Mouse (Mus musculus) heart, adult 2 months (tissue): ENCODE measurements around the gene Gadd45gip1. TPM values are rescaled to one million over a fixed set of nuclear protein-coding genes. Genes with fewer than 3 reads are reported as not detected.

Source experiments
- DNase-seq, 2 experiments: peaks; one replicate each; pipeline ENCODE4 v3.0.0; 2021
- H3K27ac ChIP-seq: fragments of 200-600 bp; 2 replicates; pipeline ENCODE4 v1.8.1; 2022
- H3K27me3 ChIP-seq: fragments of 200-500 bp; 2 replicates; pipeline ENCODE4 v1.6.1; 2012; ENCODE audit warnings: mild to moderate bottlenecking, low read length, inconsistent platforms, mixed read lengths; ENCODE audit not compliant: control insufficient read depth, insufficient read depth
- H3K36me3 ChIP-seq: fragments of 200-500 bp; 2 replicates; pipeline ENCODE4 v1.6.1; 2012; ENCODE audit warnings: low read length, inconsistent platforms; ENCODE audit not compliant: control insufficient read depth, insufficient read depth
- H3K4me1 ChIP-seq: fragments of 200-500 bp; 2 replicates; pipeline ENCODE4 v1.6.1; 2011; ENCODE audit warnings: low read length; ENCODE audit not compliant: control insufficient read depth, insufficient read depth
- H3K4me3 ChIP-seq: fragments of 200-600 bp; 2 replicates; pipeline ENCODE4 v1.8.1; 2022
- H3K79me2 ChIP-seq: fragments of 200-500 bp; replicated peaks from 2 replicates; pipeline ENCODE4 v1.6.1; 2012; ENCODE audit warnings: mild to moderate bottlenecking, inconsistent platforms, low read length, moderate library complexity, mixed read lengths; ENCODE audit not compliant: control insufficient read depth, insufficient read depth
- H3K9ac ChIP-seq: fragments of 200-500 bp; 2 replicates; pipeline ENCODE4 v1.6.1; 2012; ENCODE audit warnings: low read depth, mild to moderate bottlenecking, control low read depth, inconsistent platforms, low read length, mixed read lengths
- CTCF ChIP-seq: fragments of 200-600 bp; IDR thresholded peaks from 2 replicates; pipeline ENCODE4 v1.8.1; 2022; ENCODE audit warnings: antibody characterized with exemption, mild to moderate bottlenecking, moderate library complexity
- EP300 ChIP-seq: fragments of 200-500 bp; IDR thresholded peaks from 2 replicates; pipeline ENCODE4 v1.6.1; 2011; ENCODE audit warnings: low read depth, low read length, control low read depth; ENCODE audit not compliant: insufficient read depth
- POLR2A ChIP-seq: fragments of 200-500 bp; IDR thresholded peaks from 2 replicates; pipeline ENCODE4 v1.6.1; 2011; ENCODE audit warnings: mild to moderate bottlenecking, low read depth, low read length, control low read depth; ENCODE audit not compliant: insufficient read depth
- WGBS: fragments of 180-500 bp; shearing (Covaris S2); methylation state at CpG from one replicate; pipeline ENCODE4 v1.1.7; 2018; 5-methylcytosine and 5-hydroxymethylcytosine counted together
- intact Hi-C: fragments of 180-260 bp; cut with DNase I; formaldehyde crosslinking; loops from one replicate; pipeline ENCODE4 v1.15.1; 2025
- microRNA-seq, 2 experiments: library from miRNA; unstranded; fragments of <30 nt; microRNA quantifications; one replicate each; pipeline ENCODE4 v1.2.0; 2021
- polyA plus RNA-seq: library from polyadenylated mRNA; depleted of rRNA; stranded (reverse); fragments of >200 nt; gene quantifications from 2 replicates; pipeline ENCODE4 v1.2.3, GENCODE M21; 2012; rRNA removed
- total RNA-seq, 2 experiments: library from RNA; stranded (reverse); gene quantifications; 2 replicates each; pipeline ENCODE4 v1.2.3; 2021

The Gadd45gip1 gene
- total and polyA plus RNA-seq, 3 experiments = 21.2 to 29.7 (median 27.4) TPM

GRCm38 (mm10) chr8:84878915-84879314, 47.6 kb downstream of the Gadd45gip1 start:
- no peaks in the 10 kb centered on the region for H3K36me3 ChIP-seq
- 90% methylated on average over 1 of the region's 1 CpGs for WGBS
- H3K27me3 ChIP-seq = no peaks in the 10 kb centered on the region
- no peaks in the 10 kb centered on the region for H3K79me2 ChIP-seq
- no peaks in the 10 kb centered on the region for H3K4me1 ChIP-seq
- H3K27ac ChIP-seq = no peak overlapping the region
- no peak overlapping the region for H3K4me3 ChIP-seq
- intact Hi-C loops = no loop called here
- H3K9ac ChIP-seq = no peak overlapping the region
- TF ChIP-seq EP300 = no peak
- DNase-seq = no peak

GRCm38 (mm10) chr8:84884728-84885127, 53.4 kb downstream of the Gadd45gip1 start:
- TF ChIP-seq POLR2A (no peak), EP300 (no peak), CTCF (no peak)
- H3K36me3 ChIP-seq = no peaks in the 10 kb centered on the region; the same call in 1 of the 2 replicates
- intact Hi-C loops = no loop called here
- no peak overlapping the region for H3K4me3 ChIP-seq
- H3K79me2 ChIP-seq = no peaks in the 10 kb centered on the region
- H3K27ac ChIP-seq = no peak overlapping the region
- no peaks in the 10 kb centered on the region for H3K27me3 ChIP-seq
- WGBS = 80% methylated on average over 4 of the region's 4 CpGs
- no peak overlapping the region for H3K9ac ChIP-seq
- no peak for DNase-seq
- no peaks in the 10 kb centered on the region for H3K4me1 ChIP-seq

Small RNA genes within 50 kb of the gene (microRNA-seq; reads per million reads assigned to microRNA genes)
- 3.5 to 5.0 reads per million in 2 experiments for gene Mir7069

Other genes starting within 250 kb of the Gadd45gip1 start
- gene Ier2, start 168.7 kb upstream of the Gadd45gip1 start, total RNA-seq = 10 to 100 TPM; 11.8 to 13.0 TPM
- 6.8 and 8.1 TPM in 2 replicates for gene Ier2, start 168.7 kb upstream of the Gadd45gip1 start, polyA plus RNA-seq
- 10 to 100 TPM; 32.0 to 37.4 TPM for gene Trmt1, start 145.2 kb upstream of the Gadd45gip1 start, total RNA-seq
- gene Trmt1, start 145.2 kb upstream of the Gadd45gip1 start, polyA plus RNA-seq = 39.9 and 50.8 TPM in 2 replicates
- gene Nacc1, start 143.7 kb upstream of the Gadd45gip1 start, total RNA-seq = 10 to 100 TPM; 30.5 to 31.0 TPM
- 45.3 and 50.5 TPM in 2 replicates for gene Nacc1, start 143.7 kb upstream of the Gadd45gip1 start, polyA plus RNA-seq
- gene Lyl1, start 130.1 kb upstream of the Gadd45gip1 start, total RNA-seq = 1 to 10 TPM; 3.0 to 3.7 TPM
- 4.0 and 7.7 TPM in 2 replicates for gene Lyl1, start 130.1 kb upstream of the Gadd45gip1 start, polyA plus RNA-seq
- gene G430095P16Rik, start 108.5 kb upstream of the Gadd45gip1 start, total RNA-seq = under 1 TPM in 1 of 2 experiments, not detected in 1; 0.55 TPM
- gene G430095P16Rik, start 108.5 kb upstream of the Gadd45gip1 start, polyA plus RNA-seq = 0.70 TPM in 1 of 2 replicates, not detected in the other
- gene Nfix, start 31.2 kb upstream of the Gadd45gip1 start, total RNA-seq = 100 to 1,000 TPM; 274 to 297 TPM
- 49.0 and 68.7 TPM in 2 replicates for gene Nfix, start 31.2 kb upstream of the Gadd45gip1 start, polyA plus RNA-seq
- 10 to 100 TPM; 11.2 to 12.3 TPM for gene Dand5, start 8.7 kb upstream of the Gadd45gip1 start, total RNA-seq
- gene Dand5, start 8.7 kb upstream of the Gadd45gip1 start, polyA plus RNA-seq = 6.1 and 7.6 TPM in 2 replicates
- 10 to 100 TPM; 85.1 to 87.6 TPM for gene Rad23a, start 9.1 kb downstream of the Gadd45gip1 start, total RNA-seq
- gene Rad23a, start 9.1 kb downstream of the Gadd45gip1 start, polyA plus RNA-seq = 77.3 and 101 TPM in 2 replicates
- gene Calr, start 15.4 kb downstream of the Gadd45gip1 start, total RNA-seq = 100 to 1,000 TPM; 352 to 416 TPM
- gene Calr, start 15.4 kb downstream of the Gadd45gip1 start, polyA plus RNA-seq = 154 and 269 TPM in 2 replicates
- 10 to 100 TPM; 21.8 to 24.5 TPM for gene Farsa, start 25.5 kb downstream of the Gadd45gip1 start, total RNA-seq
- 32.5 and 41.4 TPM in 2 replicates for gene Farsa, start 25.5 kb downstream of the Gadd45gip1 start, polyA plus RNA-seq
- 1 to 10 TPM; 2.6 to 4.3 TPM for gene Syce2, start 40.6 kb downstream of the Gadd45gip1 start, total RNA-seq
- gene Syce2, start 40.6 kb downstream of the Gadd45gip1 start, polyA plus RNA-seq = 0.33 and 0.64 TPM in 2 replicates
- 10 to 100 TPM; 71.5 to 89.9 TPM for gene Gcdh, start 62.4 kb downstream of the Gadd45gip1 start, total RNA-seq
- gene Gcdh, start 62.4 kb downstream of the Gadd45gip1 start, polyA plus RNA-seq = 134 and 148 TPM in 2 replicates
- gene Klf1, start 70.4 kb downstream of the Gadd45gip1 start, total RNA-seq = under 1 TPM in 1 of 2 experiments, not detected in 1; 0.16 TPM
- gene Klf1, start 70.4 kb downstream of the Gadd45gip1 start, polyA plus RNA-seq = 0.08 and 0.23 TPM in 2 replicates
- 1 to 10 TPM; 6.5 to 9.6 TPM for gene Dnase2a, start 77.0 kb downstream of the Gadd45gip1 start, total RNA-seq
- 9.2 and 10.9 TPM in 2 replicates for gene Dnase2a, start 77.0 kb downstream of the Gadd45gip1 start, polyA plus RNA-seq
- under 1 TPM; 0.07 to 0.10 TPM for gene Mast1, start 105.8 kb downstream of the Gadd45gip1 start, total RNA-seq
- 0.16 and 0.18 TPM in 2 replicates for gene Mast1, start 105.8 kb downstream of the Gadd45gip1 start, polyA plus RNA-seq
- gene Rtbdn, start 115.5 kb downstream of the Gadd45gip1 start, total RNA-seq = not detected
- not detected in 2 replicates for gene Rtbdn, start 115.5 kb downstream of the Gadd45gip1 start, polyA plus RNA-seq
- gene Gm49661, start 137.9 kb downstream of the Gadd45gip1 start, total RNA-seq = 1 to 10 TPM; 1.3 to 2.1 TPM
- not detected in 2 replicates for gene Gm49661, start 137.9 kb downstream of the Gadd45gip1 start, polyA plus RNA-seq
- gene Prdx2, start 138.1 kb downstream of the Gadd45gip1 start, total RNA-seq = 100 to 1,000 TPM; 591 to 662 TPM
- 464 and 584 TPM in 2 replicates for gene Prdx2, start 138.1 kb downstream of the Gadd45gip1 start, polyA plus RNA-seq
- gene Rnaseh2a, start 138.2 kb downstream of the Gadd45gip1 start, total RNA-seq = 10 to 100 TPM; 38.1 to 50.5 TPM
- 33.7 and 46.3 TPM in 2 replicates for gene Rnaseh2a, start 138.2 kb downstream of the Gadd45gip1 start, polyA plus RNA-seq
- 10 to 100 TPM; 10.4 to 19.0 TPM for gene Junb, start 147.2 kb downstream of the Gadd45gip1 start, total RNA-seq
- gene Junb, start 147.2 kb downstream of the Gadd45gip1 start, polyA plus RNA-seq = 13.1 and 17.3 TPM in 2 replicates
- gene Hook2, start 159.1 kb downstream of the Gadd45gip1 start, total RNA-seq = 1 to 10 TPM; 2.0 TPM
- gene Hook2, start 159.1 kb downstream of the Gadd45gip1 start, polyA plus RNA-seq = 2.3 and 2.4 TPM in 2 replicates
- not detected for gene Best2, start 183.0 kb downstream of the Gadd45gip1 start, total RNA-seq
- gene Best2, start 183.0 kb downstream of the Gadd45gip1 start, polyA plus RNA-seq = not detected in 2 replicates
- gene Asna1, start 193.8 kb downstream of the Gadd45gip1 start, total RNA-seq = 10 to 100 TPM; 58.5 to 71.8 TPM
- gene Asna1, start 193.8 kb downstream of the Gadd45gip1 start, polyA plus RNA-seq = 104 and 133 TPM in 2 replicates
- gene Trir, start 195.3 kb downstream of the Gadd45gip1 start, total RNA-seq = 10 to 100 TPM; 81.5 to 94.1 TPM
- 47.2 and 54.3 TPM in 2 replicates for gene Trir, start 195.3 kb downstream of the Gadd45gip1 start, polyA plus RNA-seq
- gene Tnpo2, start 205.4 kb downstream of the Gadd45gip1 start, total RNA-seq = 10 to 100 TPM; 26.8 to 28.4 TPM
- gene Tnpo2, start 205.4 kb downstream of the Gadd45gip1 start, polyA plus RNA-seq = 26.8 and 34.8 TPM in 2 replicates
- 1 to 10 TPM; 2.4 to 2.5 TPM for gene Fbxw9, start 228.5 kb downstream of the Gadd45gip1 start, total RNA-seq
- 9.3 and 10.5 TPM in 2 replicates for gene Fbxw9, start 228.5 kb downstream of the Gadd45gip1 start, polyA plus RNA-seq
- not detected for gene Gm5741, start 236.5 kb downstream of the Gadd45gip1 start, total RNA-seq
- not detected in 2 replicates for gene Gm5741, start 236.5 kb downstream of the Gadd45gip1 start, polyA plus RNA-seq
- 10 to 100 TPM; 26.1 to 29.4 TPM for gene Dhps, start 240.2 kb downstream of the Gadd45gip1 start, total RNA-seq
- gene Dhps, start 240.2 kb downstream of the Gadd45gip1 start, polyA plus RNA-seq = 31.5 and 33.2 TPM in 2 replicates
- gene Wdr83os, start 249.2 kb downstream of the Gadd45gip1 start, total RNA-seq = 10 to 100 TPM; 39.0 to 41.4 TPM
- 99.3 and 108 TPM in 2 replicates for gene Wdr83os, start 249.2 kb downstream of the Gadd45gip1 start, polyA plus RNA-seq
- gene Wdr83, start 249.8 kb downstream of the Gadd45gip1 start, total RNA-seq = 10 to 100 TPM; 29.4 to 30.2 TPM
- 39.2 and 44.2 TPM in 2 replicates for gene Wdr83, start 249.8 kb downstream of the Gadd45gip1 start, polyA plus RNA-seq